Mouse (Mus musculus) Patski (cell line): ENCODE data around the gene Gm10642. TPM values are rescaled to one million over a fixed set of nuclear protein-coding genes. Genes with fewer than 3 reads are reported as not detected.

Experiments used
- ATAC-seq: fragments of 100-300 bp; one replicate; pipeline ENCODE4 v1.8.0; 2021
- CTCF ChIA-PET: fragments of 350-600 bp; sonication (Branson Sonifier 250); formaldehyde crosslinking; loops from one replicate; lab custom pipeline; 2022; ENCODE audit warnings: inconsistent platforms; lab: Charles Lee
- POLR2A ChIA-PET: fragments of 350-600 bp; sonication (Branson Sonifier 250); formaldehyde crosslinking; loops from one replicate; lab custom pipeline; 2022; ENCODE audit warnings: antibody characterized with exemption, inconsistent platforms; lab: Charles Lee
- DNase-seq: peaks from one replicate; pipeline ENCODE4 v3.0.0-alpha.2; 2011; ENCODE audit warnings: low read depth, low spot score
- H3K27me3 ChIP-seq: fragments of 371-371 bp; one replicate; pipeline ENCODE4 v1.5.1; 2021
- CTCF ChIP-seq: fragments of 100-300 bp; IDR thresholded peaks from one replicate; pipeline ENCODE4 v1.5.1; 2021
- in situ Hi-C: fragments of 300-500 bp; cut with MboI; formaldehyde crosslinking; loops from 3 replicates; pipeline ENCODE4 v1.11.1; 2018; ENCODE audit warnings: low pct_unique_long_range_greater_than_20kb, mixed read lengths
- polyA plus RNA-seq: library from polyadenylated mRNA; unstranded; gene quantifications from one replicate; pipeline ENCODE4 v1.2.3, GENCODE M21; 2021

Gene Gm10642
- polyA plus RNA-seq, 1 experiment from 2014 or later, result 0.54 TPM

- CTCF ChIA-PET, result interaction anchor here (0.9 kb wide), 1 partner anchor 421 kb away, joined by 3 read pairs; no protein-coding TSS in a partner anchor
- POLR2A ChIA-PET, result interaction anchor here (0.6 kb wide), 1 partner anchor 66 kb away, joined by 3 read pairs; no protein-coding TSS in a partner anchor
- ATAC-seq (no peak), DNase-seq (no peak)
- in situ Hi-C loops, result loop anchor here (10.0 kb wide), 2 partner anchors 263 to 403 kb away; no protein-coding TSS in a partner anchor
- TF ChIP-seq CTCF, result peak; percentile 62
- H3K27me3 ChIP-seq, result no peaks in the 10 kb centered on the region
Observed at GRCm38 (mm10) chr9:70671772-70672579, 15.9 kb downstream of the Gm10642 start.

DNA sequence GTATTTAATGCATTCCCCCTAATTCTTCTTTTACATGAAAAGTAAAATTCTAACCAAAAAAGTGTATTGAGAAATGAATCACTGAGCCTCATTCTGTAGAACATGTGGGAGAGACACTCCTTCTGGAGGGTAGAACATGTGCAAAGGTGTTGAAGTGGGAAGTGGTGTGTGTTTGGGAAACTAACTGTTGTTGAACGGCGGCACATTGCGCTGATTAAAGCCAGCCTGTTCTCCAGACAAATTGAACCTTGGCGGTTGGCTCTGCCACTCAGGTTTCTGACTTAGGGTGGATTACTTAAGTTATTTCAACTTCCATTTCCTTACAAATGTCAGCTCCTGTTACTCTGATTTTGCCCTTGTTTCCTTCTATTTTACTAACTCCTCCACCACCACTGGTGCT, 17.6 kb downstream of the Gm10642 start:
- DNase-seq, result no peak
- ATAC-seq, result no peak
- TF ChIP-seq CTCF, result no peak
- CTCF ChIA-PET, result interaction anchor here (1.2 kb wide), 1 partner anchor 418 kb away, joined by 3 read pairs; no protein-coding TSS in a partner anchor
- POLR2A ChIA-PET, result no interaction called here
- in situ Hi-C loops, result loop anchor here (10.0 kb wide), 2 partner anchors 261 to 401 kb away; no protein-coding TSS in a partner anchor
- no peaks in the 10 kb centered on the region for H3K27me3 ChIP-seq

- no peaks in the 10 kb centered on the region for H3K27me3 ChIP-seq
- TF ChIP-seq CTCF, result no peak
- in situ Hi-C loops, result loop anchor here (10.0 kb wide), 2 partner anchors 260 to 400 kb away; no protein-coding TSS in a partner anchor
- no peak for ATAC-seq
- CTCF ChIA-PET, result interaction anchor here (0.9 to 1.3 kb wide), 2 partner anchors 400 to 417 kb away, joined by 3 read pairs; no protein-coding TSS in a partner anchor
- POLR2A ChIA-PET, result no interaction called here
- no peak for DNase-seq
Observed at GRCm38 (mm10) chr9:70675117-70675516, 19.1 kb downstream of the Gm10642 start.

GRCm38 (mm10) chr9:70675961-70676360, 19.9 kb downstream of the Gm10642 start:
- no peak for ATAC-seq
- no peaks in the 10 kb centered on the region for H3K27me3 ChIP-seq
- TF ChIP-seq CTCF, result peak; percentile 44
- CTCF ChIA-PET, result interaction anchor here (0.9 to 1.3 kb wide), 2 partner anchors 399 to 416 kb away, joined by 3 read pairs; no protein-coding TSS in a partner anchor
- POLR2A ChIA-PET, result no interaction called here
- no peak for DNase-seq
- in situ Hi-C loops, result loop anchor here (10.0 kb wide), 2 partner anchors 259 to 399 kb away; no protein-coding TSS in a partner anchor

- peak; percentile 96 for ATAC-seq
- TF ChIP-seq CTCF, result no peak
- in situ Hi-C loops, result loop anchor here (10.0 kb wide), 2 partner anchors 256 to 396 kb away; no protein-coding TSS in a partner anchor
- ChIA-PET POLR2A (no interaction called here), CTCF (interaction anchor here (0.9 kb wide), 1 partner anchor 10 kb away, joined by 3 read pairs; no protein-coding TSS in a partner anchor)
- peak; percentile 85 for DNase-seq
- H3K27me3 ChIP-seq, result no peaks in the 10 kb centered on the region
Observed at GRCm38 (mm10) chr9:70678682-70679131, 22.7 kb downstream of the Gm10642 start, which contains the start of gene Adam10. Adam10 (plus strand) TSS chr9:70678997.

DNA sequence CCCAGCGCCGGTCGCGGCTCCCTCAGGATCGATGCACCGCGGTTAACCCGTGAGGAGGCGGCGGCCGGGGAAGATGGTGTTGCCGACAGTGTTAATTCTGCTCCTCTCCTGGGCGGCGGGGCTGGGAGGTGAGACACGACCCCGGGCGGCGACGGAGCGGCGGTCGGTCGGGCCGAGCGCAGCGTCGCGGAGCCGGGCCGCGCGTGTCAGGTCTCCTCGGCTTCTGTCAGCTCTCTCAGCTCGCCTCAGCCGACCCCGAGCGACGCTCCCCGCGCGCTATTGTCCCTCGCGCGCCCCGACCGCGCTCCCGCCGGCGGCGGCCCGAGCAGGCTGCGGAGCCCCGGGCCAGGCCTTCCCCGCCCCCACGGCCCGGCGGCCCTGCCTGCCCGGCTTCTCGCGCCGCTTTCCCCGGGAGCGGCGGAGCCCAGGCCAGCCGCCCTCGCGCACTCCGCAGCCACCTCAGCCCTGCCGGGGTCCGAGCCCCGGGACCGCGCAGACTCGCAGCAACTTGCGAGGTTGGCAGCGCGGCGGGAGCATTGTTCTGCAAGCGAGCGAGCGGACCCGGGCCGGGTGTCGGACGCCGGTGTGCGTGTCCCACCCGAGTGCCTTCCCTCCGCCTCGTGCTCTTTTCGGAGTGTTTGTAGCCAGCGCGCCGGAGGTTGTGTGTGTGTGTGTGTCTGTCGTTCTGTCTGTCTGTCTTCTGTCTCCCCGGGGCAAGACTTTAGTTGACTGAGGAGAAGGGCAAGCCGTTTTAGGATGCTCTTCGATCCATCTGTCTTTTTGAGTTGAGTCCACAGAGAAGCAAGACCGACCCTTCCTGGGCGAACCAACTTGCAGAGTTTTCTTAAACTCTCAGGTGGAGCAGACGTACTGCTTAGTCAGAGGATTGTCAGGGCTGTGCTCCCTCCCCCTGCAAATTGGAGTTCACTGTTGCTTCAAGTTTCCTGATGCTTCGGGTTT, 23.4 kb downstream of the Gm10642 start:
- ATAC-seq (peak; percentile 22), DNase-seq (no peak)
- no peak for TF ChIP-seq CTCF
- CTCF ChIA-PET, result no interaction called here
- in situ Hi-C loops, result loop anchor here (10.0 kb wide), 2 partner anchors 255 to 395 kb away; no protein-coding TSS in a partner anchor
- POLR2A ChIA-PET, result interaction anchor here (0.5 kb wide), 1 partner anchor 23 kb away, joined by 3 read pairs; the partner anchor contains the start of gene Gm10642
- H3K27me3 ChIP-seq, result no peaks in the 10 kb centered on the region

GRCm38 (mm10) chr9:70682202-70682601, 26.2 kb downstream of the Gm10642 start:
- ChIA-PET POLR2A (no interaction called here), CTCF (no interaction called here)
- TF ChIP-seq CTCF, result no peak
- DNase-seq, result no peak
- no peak for ATAC-seq
- H3K27me3 ChIP-seq, result no peaks in the 10 kb centered on the region
- in situ Hi-C loops, result no loop called here

GRCm38 (mm10) chr9:70688301-70688968, 32.4 kb downstream of the Gm10642 start:
- CTCF ChIA-PET, result interaction anchor here (1.5 kb wide), 1 partner anchor 17 kb away, joined by 3 read pairs; no protein-coding TSS in a partner anchor
- in situ Hi-C loops, result no loop called here
- no peak for TF ChIP-seq CTCF

DNA sequence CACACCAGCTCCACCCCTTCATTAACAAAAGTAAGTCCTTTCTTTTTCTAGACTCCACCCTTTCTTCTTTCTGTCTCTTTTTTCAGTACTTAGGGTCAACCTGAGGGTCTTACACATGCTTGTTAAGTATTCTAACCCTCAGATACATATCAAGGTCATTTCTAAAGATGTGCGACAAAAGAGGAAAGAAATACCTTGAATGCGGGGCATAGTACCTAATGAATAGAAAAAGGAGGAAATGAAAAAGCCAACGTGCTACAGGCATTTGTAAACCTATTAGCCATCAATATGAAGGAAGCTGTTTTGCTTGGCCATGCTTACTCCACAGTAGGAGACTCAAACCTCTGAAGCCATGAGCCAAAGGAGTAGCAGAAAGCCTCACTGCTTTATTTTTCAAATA, 33.9 kb downstream of the Gm10642 start:
- ChIA-PET POLR2A (no interaction called here), CTCF (no interaction called here)
- no peak for TF ChIP-seq CTCF
- no peak for DNase-seq
- in situ Hi-C loops, result no loop called here
- ATAC-seq, result no peak
- H3K27me3 ChIP-seq, result no peaks in the 10 kb centered on the region

More at GRCm38 (mm10) chr9:70688301-70688968, 32.4 kb downstream of the Gm10642 start:
- no peaks in the 10 kb centered on the region for H3K27me3 ChIP-seq
- DNase-seq, result no peak
- ATAC-seq, result no peak
- POLR2A ChIA-PET, result interaction anchor here (0.6 to 0.7 kb wide), 2 partner anchors 33 to 390 kb away, joined by 4 to 5 read pairs; no protein-coding TSS in a partner anchor
